In genomic region chr17:29269349-29269706, GRCm38 (mm10) we compare ENCODE assay signal across 8 mouse cellular contexts. TPM values are rescaled to one million over a fixed set of nuclear protein-coding genes. Genes with fewer than 3 reads are reported as not detected.
DNase-seq lines count a peak whose midpoint lies in the region; ATAC-seq and TF ChIP-seq lines count a peak whose summit lies in the region.

No protein-coding gene starts in this region.

- intact Hi-C loops in heart, adult 2 months (cut with DNase I), result loop anchor here (5.0 kb wide), 2 partner anchors 88 to 223 kb away; partner anchors contain the start of gene Pim1

- peak overlapping the region; percentile 83 for H3K4me3 ChIP-seq in heart, adult 2 months
- H3K4me3 ChIP-seq in embryonic fibroblast, embryonic 13.5 days (ENCODE audit: insufficient read depth, low read length), result peak overlapping the region; percentile 79
- peak overlapping the region; percentile 70 for H3K4me3 ChIP-seq in liver, embryonic 11.5 days (ENCODE audit: low read depth, low read length)

- no peaks in the 10 kb centered on the region for H3K79me2 ChIP-seq in heart, adult 2 months (replicated peaks; ENCODE audit: control insufficient read depth, insufficient read depth, low read length)

- no peaks in the 10 kb centered on the region for H3K27me3 ChIP-seq in heart, adult 2 months (ENCODE audit: control insufficient read depth, insufficient read depth, low read length)
- H3K27me3 ChIP-seq in liver, embryonic 11.5 days (replicated peaks; ENCODE audit: control insufficient read depth, insufficient read depth, low read length), result no peaks in the 10 kb centered on the region

- TF ChIP-seq CTCF in heart, adult 2 months (IDR thresholded peaks at IDR 0.05), result no peak
- TF ChIP-seq CTCF in embryonic fibroblast, embryonic 13.5 days (IDR thresholded peaks at IDR 0.05; ENCODE audit: borderline replicate concordance, insufficient read depth, low read length), result no peak

- peak overlapping the region; percentile 99 for H3K27ac ChIP-seq in heart, adult 2 months
- H3K27ac ChIP-seq in embryonic fibroblast, embryonic 13.5 days (ENCODE audit: insufficient read depth, low read length), result peak overlapping the region; percentile 86
- H3K27ac ChIP-seq in liver, embryonic 11.5 days (ENCODE audit: low read depth, low read length), result peak overlapping the region; percentile 86

- DNase-seq in heart, adult 2 months, result no peak
- no peak for DNase-seq in heart, postnatal 4 days
- peak; percentile 46 for DNase-seq in 416B (ENCODE audit: low read depth)
- DNase-seq in liver, embryonic 11.5 days (ENCODE audit: low spot score), result no peak
- DNase-seq in right cerebral cortex, postnatal 14 days, result no peak
- DNase-seq in frontal cortex, postnatal 14 days (ENCODE audit: low spot score in 2 of 2), result no peak

- 5% methylated on average over 10 of the region's 10 CpGs for WGBS in heart, adult 2 months
- 17% methylated on average over 10 of the region's 10 CpGs for WGBS in liver, embryonic 11.5 days

- H3K4me1 ChIP-seq in heart, adult 2 months (ENCODE audit: control insufficient read depth, insufficient read depth, low read length), result peaks cover 3% of the 10 kb centered on the region
- H3K4me1 ChIP-seq in embryonic fibroblast, embryonic 13.5 days (ENCODE audit: control insufficient read depth, insufficient read depth, low read length), result peaks cover 3% of the 10 kb centered on the region; the same call in 1 of the 2 replicates
- H3K4me1 ChIP-seq in liver, embryonic 11.5 days (replicated peaks; ENCODE audit: control insufficient read depth, insufficient read depth, low read length), result peaks cover 23% of the 10 kb centered on the region

- TF ChIP-seq EP300 in heart, adult 2 months (IDR thresholded peaks at IDR 0.05; ENCODE audit: insufficient read depth, low read depth, low read length), result no peak

- TF ChIP-seq POLR2A in heart, adult 2 months (IDR thresholded peaks at IDR 0.05; ENCODE audit: insufficient read depth, low read depth, low read length), result no peak
- 0 out of 2 replicates have a peak, but pooled peaks have one; percentile 18 for TF ChIP-seq POLR2A in embryonic fibroblast, embryonic 13.5 days (IDR thresholded peaks at IDR 0.05; ENCODE audit: low read depth, low read length)

- peak overlapping the region; percentile 86 for H3K4me2 ChIP-seq in liver, embryonic 11.5 days

- no peak for ATAC-seq in liver, embryonic 11.5 days (replicated peaks; ENCODE audit: low FRiP score)
- ATAC-seq in granulocyte monocyte progenitor cell, adult 5-6 weeks (replicated peaks; ENCODE audit: poor library complexity, severe bottlenecking), result no peak

- H3K9ac ChIP-seq in heart, adult 2 months (ENCODE audit: low read depth, low read length), result peak overlapping the region; percentile 92
- H3K9ac ChIP-seq in liver, embryonic 11.5 days (ENCODE audit: low read depth, low read length), result peak overlapping the region; percentile 89

- no peaks in the 10 kb centered on the region for H3K9me3 ChIP-seq in liver, embryonic 11.5 days (ENCODE audit: control insufficient read depth, low read length)

- H3K36me3 ChIP-seq in heart, adult 2 months (ENCODE audit: control insufficient read depth, insufficient read depth, low read length), result no peaks in the 10 kb centered on the region
- no peaks in the 10 kb centered on the region for H3K36me3 ChIP-seq in liver, embryonic 11.5 days (ENCODE audit: control insufficient read depth, insufficient read depth, low read length)

RNA-seq across cellular contexts. Expression of gene BC004004, which starts 0.7 kb away (rescaled TPM):
- 100 to 1,000 TPM; 264 to 318 TPM for total RNA-seq in heart, adult 2 months (2021)
- 184 and 264 TPM in 2 replicates for polyA plus RNA-seq in heart, adult 2 months (2012; rRNA removed)
- 100 to 1,000 TPM; 158 to 161 TPM for total RNA-seq in heart, postnatal 4 days (2021)
- polyA plus RNA-seq in embryonic fibroblast, embryonic 13.5 days (2011; ENCODE audit: insufficient read length, low read depth, missing spikeins), result 103 and 112 TPM in 2 replicates
- polyA plus RNA-seq in liver, embryonic 11.5 days (2014; fragmentation: Nextera tagmentation; extraction: Ambion mirVana), result 70.9 and 72.7 TPM in 2 replicates
- total RNA-seq in granulocyte monocyte progenitor cell, adult 5-6 weeks (2014; fragmentation: Nextera tagmentation), result 97.2 and 127 TPM in 2 replicates
- total RNA-seq in granulocyte monocyte progenitor cell, adult 5-6 weeks (2017), result 67.3 and 108 TPM in 2 replicates

RNA-seq across cellular contexts. Expression of gene Ppil1, which starts 5.3 kb away (rescaled TPM):
- 10 to 100 TPM; 28.4 to 31.1 TPM for total RNA-seq in heart, adult 2 months (2021)
- polyA plus RNA-seq in heart, adult 2 months (2012; rRNA removed), result 33.2 and 41.7 TPM in 2 replicates
- 10 to 100 TPM; 39.5 to 39.6 TPM for total RNA-seq in heart, postnatal 4 days (2021)
- 31.5 and 36.8 TPM in 2 replicates for polyA plus RNA-seq in embryonic fibroblast, embryonic 13.5 days (2011; ENCODE audit: insufficient read length, low read depth, missing spikeins)
- 200 and 201 TPM in 2 replicates for polyA plus RNA-seq in liver, embryonic 11.5 days (2014; fragmentation: Nextera tagmentation; extraction: Ambion mirVana)
- 83.0 and 122 TPM in 2 replicates for total RNA-seq in granulocyte monocyte progenitor cell, adult 5-6 weeks (2014; fragmentation: Nextera tagmentation)
- total RNA-seq in granulocyte monocyte progenitor cell, adult 5-6 weeks (2017), result 97.1 and 107 TPM in 2 replicates

RNA-seq across cellular contexts. Expression of gene Cpne5, which starts 31.4 kb away (rescaled TPM):
- total RNA-seq in heart, adult 2 months (2021), result 1 to 10 TPM; 4.4 to 5.2 TPM
- polyA plus RNA-seq in heart, adult 2 months (2012; rRNA removed), result 10.7 and 11.2 TPM in 2 replicates
- total RNA-seq in heart, postnatal 4 days (2021), result 1 to 10 TPM; 5.9 to 8.4 TPM
- polyA plus RNA-seq in embryonic fibroblast, embryonic 13.5 days (2011; ENCODE audit: insufficient read length, low read depth, missing spikeins), result not detected in 2 replicates
- 0.93 and 1.1 TPM in 2 replicates for polyA plus RNA-seq in liver, embryonic 11.5 days (2014; fragmentation: Nextera tagmentation; extraction: Ambion mirVana)
- 5.9 and 6.3 TPM in 2 replicates for total RNA-seq in granulocyte monocyte progenitor cell, adult 5-6 weeks (2014; fragmentation: Nextera tagmentation)
- 1.7 and 14.3 TPM in 2 replicates for total RNA-seq in granulocyte monocyte progenitor cell, adult 5-6 weeks (2017)

RNA-seq across cellular contexts. Expression of gene Pi16, which starts 48.2 kb away (rescaled TPM):
- total RNA-seq in heart, adult 2 months (2021), result 10 to 100 TPM; 24.1 to 40.7 TPM
- polyA plus RNA-seq in heart, adult 2 months (2012; rRNA removed), result 63.1 and 73.5 TPM in 2 replicates
- total RNA-seq in heart, postnatal 4 days (2021), result 10 to 100 TPM in 1 of 2 experiments, 1 to 10 TPM in 1; 8.8 to 10.2 TPM
- 0.23 and 0.61 TPM in 2 replicates for polyA plus RNA-seq in embryonic fibroblast, embryonic 13.5 days (2011; ENCODE audit: insufficient read length, low read depth, missing spikeins)
- 0.32 and 0.51 TPM in 2 replicates for polyA plus RNA-seq in liver, embryonic 11.5 days (2014; fragmentation: Nextera tagmentation; extraction: Ambion mirVana)
- total RNA-seq in granulocyte monocyte progenitor cell, adult 5-6 weeks (2014; fragmentation: Nextera tagmentation), result 7.0 and 15.7 TPM in 2 replicates
- 9.9 and 10.8 TPM in 2 replicates for total RNA-seq in granulocyte monocyte progenitor cell, adult 5-6 weeks (2017)
